Mouse (Mus musculus): Measurements from ENCODE around the gene Btbd9.

GRCm38 (mm10) chr17:30594407-30594806 lies 18.1 kb upstream of the Btbd9 start:
- TF ChIP-seq CTCF (conservative IDR thresholded peaks at IDR 0.05; ENCODE audit: insufficient read depth, insufficient read length, low read depth, low read length) = no peak
- TF ChIP-seq POLR2A (IDR thresholded peaks at IDR 0.05; ENCODE audit: low read depth, low read length) = no peak
